Mouse (Mus musculus) hindbrain, embryonic 16.5 days (tissue): Measurements from ENCODE around the gene Elf4. TPM values are rescaled to one million over a fixed set of nuclear protein-coding genes. Genes with fewer than 3 reads are reported as not detected.
"Not testable (repeated sequence)": the region's sequence is repeated elsewhere in the genome, so short reads cannot be mapped to it uniquely, and the experiment has no call there.

ENCODE experiments used
- ATAC-seq: fragments of 200-750 bp; cut with Nextera tagmentation; 2 replicates; pipeline ENCODE4 v1.8.0; 2017; ENCODE audit warnings: moderate TSS enrichment, moderate library complexity
- H3K27ac ChIP-seq: fragments of 300-500 bp; sonication (generic); 2 replicates; pipeline ENCODE4 v1.5.1; 2014; ENCODE audit warnings: low read depth, mild to moderate bottlenecking, control low read depth, low read length, moderate library complexity
- H3K27me3 ChIP-seq: fragments of 300-500 bp; sonication (generic); replicated peaks from 2 replicates; pipeline ENCODE4 v1.6.1; 2014; ENCODE audit warnings: low read length; ENCODE audit not compliant: control insufficient read depth, insufficient read depth
- H3K36me3 ChIP-seq: fragments of 300-500 bp; sonication (generic); 2 replicates; pipeline ENCODE4 v1.6.1; 2014; ENCODE audit warnings: mild to moderate bottlenecking, low read length, moderate library complexity, mixed read lengths; ENCODE audit not compliant: control insufficient read depth, insufficient read depth
- H3K4me1 ChIP-seq: fragments of 300-500 bp; sonication (generic); 2 replicates; pipeline ENCODE4 v1.6.1; 2014; ENCODE audit warnings: low read depth, low read length; ENCODE audit not compliant: control insufficient read depth, insufficient read depth
- H3K4me2 ChIP-seq: fragments of 300-500 bp; sonication (generic); 2 replicates; pipeline ENCODE4 v1.6.1; 2014; ENCODE audit warnings: mild to moderate bottlenecking, low read length, control low read depth, moderate library complexity
- H3K4me3 ChIP-seq: fragments of 300-500 bp; sonication (generic); 2 replicates; pipeline ENCODE4 v1.5.1; 2014; ENCODE audit warnings: mild to moderate bottlenecking, low read length, control low read depth, moderate library complexity
- H3K9ac ChIP-seq: fragments of 300-500 bp; sonication (generic); 2 replicates; pipeline ENCODE4 v1.6.1; 2014; ENCODE audit warnings: low read depth, mild to moderate bottlenecking, control low read depth, low read length, moderate library complexity
- H3K9me3 ChIP-seq: fragments of 300-500 bp; sonication (generic); 2 replicates; pipeline ENCODE4 v1.6.1; 2014; ENCODE audit warnings: mild to moderate bottlenecking, low read length, moderate library complexity; ENCODE audit not compliant: control insufficient read depth
- WGBS: fragments of 180-500 bp; shearing (Covaris S2); extraction: QIAGEN DNeasy Blood & Tissue Kit; methylation state at CpG from one replicate; pipeline ENCODE4 v1.1.7; 2014; 5-methylcytosine and 5-hydroxymethylcytosine counted together
- polyA plus RNA-seq: library from polyadenylated mRNA; unstranded; fragments of >200 nt; fragmentation: Nextera tagmentation; extraction: Ambion mirVana; gene quantifications from 2 replicates; pipeline ENCODE4 v1.2.1, GENCODE M21; 2015

The Elf4 gene
- polyA plus RNA-seq, 1 experiment from 2014 or later: 0.35 TPM

DNA sequence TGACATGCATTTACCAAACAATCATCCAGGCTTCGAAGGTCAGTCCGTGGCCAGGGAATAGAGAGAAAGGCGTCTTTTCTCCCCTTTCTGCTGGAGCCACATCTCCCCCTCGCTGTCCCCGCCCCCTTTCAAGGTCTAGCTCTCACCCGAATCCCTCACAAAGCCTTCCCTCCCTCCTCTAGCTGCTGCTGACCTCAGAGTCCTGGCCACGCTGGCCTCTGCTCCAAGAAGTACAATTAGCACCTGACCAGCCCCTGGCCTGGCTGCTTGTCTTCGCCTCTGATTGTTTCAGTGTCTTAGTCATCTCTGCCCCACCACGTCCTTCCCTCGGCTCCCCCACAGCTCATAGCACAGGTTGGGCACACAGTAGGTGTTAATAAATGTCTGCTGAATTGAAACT is 13.3 kb downstream of the Elf4 start:
- no peak overlapping the region for H3K4me3 ChIP-seq
- H3K4me1 ChIP-seq: peaks cover 2% of the 10 kb centered on the region; the same call in 1 of the 2 replicates
- WGBS: 35% methylated on average over 10 of the region's 10 CpGs
- ATAC-seq: no peak
- H3K9ac ChIP-seq: no peak overlapping the region
- H3K27ac ChIP-seq: no peak overlapping the region
- no peaks in the 10 kb centered on the region for H3K36me3 ChIP-seq
- peaks cover 3% of the 10 kb centered on the region; the same call in 1 of the 2 replicates for H3K9me3 ChIP-seq
- peaks cover 3% of the 10 kb centered on the region; the same call in 1 of the 2 replicates for H3K27me3 ChIP-seq
- H3K4me2 ChIP-seq: no peak overlapping the region

DNA sequence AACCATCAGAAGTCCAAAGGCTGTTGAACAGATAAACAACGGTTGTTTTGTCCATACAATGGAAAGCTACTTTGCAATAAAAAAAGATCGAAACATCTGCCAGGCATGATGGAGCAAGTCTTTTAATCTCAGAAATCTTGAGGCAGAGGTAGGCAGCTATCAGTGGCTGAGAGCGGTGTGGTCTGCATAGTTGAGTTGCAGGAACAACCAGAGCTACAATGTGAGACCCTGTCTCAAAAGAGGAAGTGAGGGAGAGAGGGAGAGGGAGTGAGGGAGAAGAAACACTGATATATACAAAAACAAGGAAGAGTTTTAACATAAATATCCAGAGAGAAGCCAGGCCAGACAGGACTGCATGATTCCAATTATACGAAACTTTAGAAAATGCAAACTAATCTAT is 18.3 kb downstream of the Elf4 start:
- Histone ChIP-seq H3K4me1 (no peaks in the 10 kb centered on the region), H3K36me3 (no peaks in the 10 kb centered on the region), H3K4me3 (no peak overlapping the region), H3K9me3 (no peaks in the 10 kb centered on the region), H3K4me2 (no peak overlapping the region), H3K9ac (no peak overlapping the region), H3K27ac (no peak overlapping the region), H3K27me3 (no peaks in the 10 kb centered on the region)
- WGBS: 86% methylated on average over 4 of the region's 4 CpGs
- no peak for ATAC-seq

DNA sequence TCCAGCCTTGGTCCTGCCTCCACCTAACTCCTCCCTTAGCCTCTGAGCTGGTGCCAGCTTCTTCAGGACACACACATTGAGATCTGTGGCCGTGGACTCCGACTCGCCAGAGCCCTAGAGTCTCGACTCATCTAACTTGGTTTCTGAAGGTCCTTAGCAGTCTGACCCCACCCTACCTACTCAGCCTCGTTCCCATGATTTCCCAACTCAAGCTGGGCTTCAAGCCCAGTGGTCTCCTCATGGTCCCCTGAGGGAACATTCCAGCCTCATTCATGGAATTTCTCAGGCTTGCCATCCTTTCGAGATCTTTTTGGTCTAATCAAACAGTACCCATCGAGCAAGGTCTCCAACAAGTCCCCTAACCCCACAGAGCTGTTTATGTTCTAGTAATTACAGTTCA is 21.0 kb downstream of the Elf4 start:
- H3K36me3 ChIP-seq: no peaks in the 10 kb centered on the region
- H3K4me3 ChIP-seq: no peak overlapping the region
- no peaks in the 10 kb centered on the region for H3K4me1 ChIP-seq
- no peak for ATAC-seq
- H3K4me2 ChIP-seq: no peak overlapping the region
- no peak overlapping the region for H3K27ac ChIP-seq
- no peak overlapping the region for H3K9ac ChIP-seq
- no peaks in the 10 kb centered on the region for H3K27me3 ChIP-seq
- no peaks in the 10 kb centered on the region for H3K9me3 ChIP-seq
- WGBS: 78% methylated on average over 7 of the region's 7 CpGs

DNA sequence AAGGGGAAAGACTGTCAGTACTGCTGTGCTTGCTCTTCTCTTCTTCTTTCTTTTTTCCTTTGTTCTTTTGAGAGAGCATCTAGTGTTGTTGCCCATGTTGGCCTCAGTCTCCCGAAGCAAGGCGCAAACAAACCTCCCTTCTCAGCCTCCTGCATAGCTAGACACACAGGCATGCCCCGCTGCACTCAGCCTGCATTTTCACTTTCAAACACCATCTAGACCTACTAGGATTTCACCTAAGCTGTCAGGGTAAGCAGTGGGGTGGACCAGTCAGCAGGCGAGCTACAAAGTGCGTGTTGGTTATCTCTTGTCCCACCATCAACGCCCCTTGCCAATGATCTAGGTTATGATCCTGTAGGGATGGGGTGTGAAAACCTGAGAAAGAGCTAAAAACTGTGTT is 21.4 kb downstream of the Elf4 start:
- H3K27ac ChIP-seq: no peak overlapping the region

DNA sequence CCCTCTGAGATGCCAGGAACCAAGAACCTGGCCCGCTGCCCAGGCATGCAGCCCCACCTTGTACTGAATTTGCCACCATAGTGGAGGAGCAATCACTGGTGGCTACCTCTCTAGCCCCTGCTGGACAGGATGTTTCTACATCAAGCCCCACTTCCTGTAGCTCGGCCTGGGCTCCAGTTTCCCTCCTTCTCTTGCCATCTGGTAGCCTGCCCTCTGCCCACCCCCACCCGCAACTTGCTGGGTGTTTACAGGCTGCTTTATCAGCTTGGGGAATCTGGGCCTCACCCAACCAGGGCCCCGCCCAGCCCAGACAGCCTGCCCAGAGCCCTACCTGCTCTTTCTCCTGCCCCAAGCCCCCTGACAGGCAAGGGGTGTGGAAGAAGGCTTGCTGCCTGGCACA is 23.9 kb downstream of the Elf4 start:
- H3K4me2 ChIP-seq: no peak overlapping the region
- H3K36me3 ChIP-seq: no peaks in the 10 kb centered on the region
- H3K9me3 ChIP-seq: no peaks in the 10 kb centered on the region
- H3K4me3 ChIP-seq: no peak overlapping the region
- ATAC-seq: no peak
- H3K27ac ChIP-seq: no peak overlapping the region
- H3K27me3 ChIP-seq: no peaks in the 10 kb centered on the region
- 74% methylated on average over 4 of the region's 4 CpGs for WGBS
- H3K4me1 ChIP-seq: no peaks in the 10 kb centered on the region
- H3K9ac ChIP-seq: no peak overlapping the region

More for the DNA sequence above, 21.4 kb downstream of the Elf4 start:
- Histone ChIP-seq H3K9ac (no peak overlapping the region), H3K4me1 (no peaks in the 10 kb centered on the region), H3K27me3 (no peaks in the 10 kb centered on the region), H3K9me3 (no peaks in the 10 kb centered on the region), H3K4me2 (no peak overlapping the region), H3K36me3 (no peaks in the 10 kb centered on the region), H3K4me3 (no peak overlapping the region)
- 88% methylated on average over 6 of the region's 6 CpGs for WGBS
- no peak for ATAC-seq

DNA sequence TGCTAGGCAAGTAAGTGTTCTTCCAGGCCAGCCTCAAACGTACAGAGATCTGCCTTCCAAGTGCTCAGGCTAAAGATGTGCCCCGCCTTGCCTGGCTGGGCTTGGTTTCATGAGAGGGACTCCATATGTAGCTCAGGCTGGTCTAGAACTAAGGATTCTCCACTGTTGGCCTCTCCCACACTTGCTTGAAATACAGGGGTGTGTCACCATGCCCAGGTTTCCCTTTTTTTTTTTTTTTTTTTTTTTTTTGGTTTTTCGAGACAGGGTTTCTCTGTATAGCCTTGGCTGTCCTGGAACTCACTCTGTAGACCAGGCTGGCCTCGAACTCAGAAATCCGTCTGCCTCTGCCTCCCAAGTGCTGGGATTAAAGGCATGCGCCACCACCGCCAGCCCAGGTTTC is 26.9 kb downstream of the Elf4 start:
- not testable (repeated sequence) for H3K27me3 ChIP-seq, ATAC-seq, H3K4me1 ChIP-seq, H3K9ac ChIP-seq, H3K4me3 ChIP-seq, H3K4me2 ChIP-seq, H3K36me3 ChIP-seq, H3K27ac ChIP-seq, H3K9me3 ChIP-seq
- 89% methylated on average over 6 of the region's 7 CpGs for whole genome bisulfite sequencing

DNA sequence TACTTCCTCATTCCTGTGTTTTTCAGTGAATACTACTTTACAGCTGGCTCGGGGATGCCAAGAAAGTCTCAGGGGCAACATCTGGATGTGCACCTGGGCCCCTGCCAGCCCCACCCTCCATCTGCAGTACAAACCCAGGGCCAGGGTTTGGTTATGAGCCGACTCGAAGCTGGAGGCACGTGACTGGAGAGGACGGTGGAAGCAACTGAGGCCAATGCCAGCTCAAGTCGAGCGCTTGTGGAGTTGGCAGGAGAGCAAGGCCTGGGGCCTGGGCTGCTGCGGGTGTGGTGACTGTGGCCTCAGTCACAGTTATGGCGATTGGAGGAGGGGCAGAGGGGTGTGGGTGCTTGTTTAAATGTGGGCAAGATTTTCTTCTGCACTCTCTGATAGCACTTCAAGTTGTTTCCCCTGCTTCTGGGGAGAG is 27.4 kb downstream of the Elf4 start:
- Histone ChIP-seq H3K4me3 (no peak overlapping the region), H3K27me3 (no peaks in the 10 kb centered on the region), H3K36me3 (no peaks in the 10 kb centered on the region), H3K9me3 (no peaks in the 10 kb centered on the region), H3K27ac (no peak overlapping the region), H3K4me2 (no peak overlapping the region), H3K4me1 (no peaks in the 10 kb centered on the region), H3K9ac (no peak overlapping the region)
- WGBS: 79% methylated on average over 9 of the region's 9 CpGs
- ATAC-seq: no peak

DNA sequence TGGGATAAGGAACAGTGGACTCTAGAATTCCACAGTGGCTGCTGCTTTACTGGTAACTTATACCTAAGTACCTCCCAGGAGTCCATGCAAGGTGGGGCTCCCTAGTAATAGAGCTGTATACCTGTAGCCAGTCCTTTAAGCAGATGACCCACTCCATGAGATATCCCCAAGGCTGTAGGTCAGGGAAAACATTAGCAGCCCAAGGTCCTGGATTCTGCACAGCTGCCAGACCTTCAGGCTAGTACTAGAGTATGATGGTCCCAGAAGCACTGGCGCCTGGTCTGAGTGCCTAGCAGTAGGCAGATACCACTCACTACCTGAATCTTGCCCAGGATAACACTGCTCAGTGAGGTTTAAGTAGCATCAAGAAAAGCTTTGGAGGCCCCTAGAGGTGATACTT is 28.7 kb downstream of the Elf4 start:
- no peak overlapping the region for H3K9ac ChIP-seq
- no peaks in the 10 kb centered on the region for H3K27me3 ChIP-seq
- no peak overlapping the region for H3K4me2 ChIP-seq
- H3K27ac ChIP-seq: no peak overlapping the region
- ATAC-seq: no peak
- no peaks in the 10 kb centered on the region for H3K4me1 ChIP-seq
- H3K4me3 ChIP-seq: no peak overlapping the region
- H3K36me3 ChIP-seq: no peaks in the 10 kb centered on the region
- no peaks in the 10 kb centered on the region for H3K9me3 ChIP-seq
- 100% methylated on average over 1 of the region's 1 CpGs for WGBS

DNA sequence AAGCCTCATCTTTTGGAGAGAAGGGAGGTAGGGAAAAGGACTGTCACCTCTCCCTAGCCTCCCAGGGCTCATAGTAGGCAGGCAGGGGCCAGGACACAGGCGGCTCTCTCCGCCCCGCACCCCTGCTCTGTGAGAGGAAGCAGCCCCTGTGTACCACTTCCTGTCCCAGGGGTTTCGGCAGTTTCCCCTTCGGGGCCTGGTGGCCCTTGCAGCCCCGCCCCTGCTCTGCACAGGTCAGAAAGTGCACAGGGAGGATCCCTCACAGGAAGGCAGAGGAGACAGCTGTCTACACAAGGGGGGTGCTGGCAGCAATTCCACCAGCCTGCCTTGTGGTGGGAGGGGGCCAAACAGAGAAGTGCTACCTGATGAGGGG is 29.4 kb downstream of the Elf4 start:
- no peak for ATAC-seq
- 46% methylated on average over 3 of the region's 6 CpGs for WGBS
- no peak overlapping the region for H3K4me3 ChIP-seq
- no peaks in the 10 kb centered on the region for H3K36me3 ChIP-seq
- H3K27me3 ChIP-seq: no peaks in the 10 kb centered on the region
- H3K4me1 ChIP-seq: no peaks in the 10 kb centered on the region
- no peak overlapping the region for H3K4me2 ChIP-seq
- H3K27ac ChIP-seq: no peak overlapping the region
- H3K9ac ChIP-seq: no peak overlapping the region
- H3K9me3 ChIP-seq: no peaks in the 10 kb centered on the region
